Mouse (Mus musculus) kidney, postnatal 10 days (tissue): Measurements from ENCODE around the gene Oxnad1.
"Not testable (repeated sequence)": the region's sequence is repeated elsewhere in the genome, so short reads cannot be mapped to it uniquely, and the experiment has no call there.

Source experiments
- DNase-seq: peaks from one replicate; pipeline ENCODE4 v3.0.0; 2021; ENCODE audit warnings: mixed read lengths

Oxnad1 gene

GRCm38 (mm10) chr14:32084761-32085485 is at the start of gene Oxnad1:
Oxnad1 (plus strand) TSS chr14:32085374.
- DNase-seq = no peak

DNA sequence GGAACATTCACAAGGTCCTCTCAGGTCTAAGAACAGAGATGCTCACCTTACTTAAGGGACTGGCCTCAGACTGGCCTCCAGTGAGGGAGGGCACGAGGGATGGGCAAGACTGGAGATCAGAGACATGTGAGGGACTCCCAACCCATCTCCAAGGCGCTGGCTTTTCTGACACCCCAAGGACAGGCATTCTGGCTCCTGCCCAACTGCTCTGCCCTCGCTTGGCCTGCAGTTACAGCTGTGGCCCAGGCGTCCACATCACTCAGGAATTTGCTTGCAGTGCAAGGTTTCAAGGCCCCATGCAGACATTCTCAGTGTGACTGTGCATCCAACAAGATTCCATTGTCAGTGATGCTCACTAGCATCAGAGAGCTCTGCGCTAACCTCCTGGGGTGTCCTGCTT is 48.7 kb upstream of the Oxnad1 start:
- no peak for DNase-seq

DNA sequence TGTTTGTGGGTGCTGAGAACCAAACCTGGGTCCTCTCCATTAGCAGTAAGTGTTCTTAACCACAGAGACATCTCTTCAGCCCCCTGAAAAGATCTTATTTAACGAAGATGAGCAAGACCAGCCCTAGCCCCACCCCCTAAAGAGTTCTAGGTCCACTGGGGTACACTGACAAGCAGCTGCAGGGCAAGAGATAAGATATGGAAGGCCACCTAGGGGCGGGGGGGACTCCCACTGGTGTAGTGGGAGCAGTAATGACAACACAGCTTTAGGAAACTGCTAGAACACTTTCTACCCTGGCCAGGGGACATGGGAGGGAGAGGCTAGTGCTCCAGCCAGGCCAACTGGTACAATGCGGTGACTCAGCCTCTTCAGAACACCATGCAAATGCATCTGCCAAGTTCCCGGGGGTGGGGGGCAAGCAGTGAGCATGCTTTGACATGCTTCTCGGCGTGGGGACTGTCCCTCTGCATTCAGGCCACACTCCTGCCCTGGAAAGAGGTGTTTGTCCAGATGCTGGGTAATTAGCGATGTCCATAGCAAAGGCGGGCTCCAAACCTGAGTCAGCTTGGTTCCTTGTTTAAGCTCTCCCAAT is 47.4 kb upstream of the Oxnad1 start:
- DNase-seq = no peak

GRCm38 (mm10) chr14:32042108-32042507 is 43.1 kb upstream of the Oxnad1 start:
- DNase-seq = no peak

DNA sequence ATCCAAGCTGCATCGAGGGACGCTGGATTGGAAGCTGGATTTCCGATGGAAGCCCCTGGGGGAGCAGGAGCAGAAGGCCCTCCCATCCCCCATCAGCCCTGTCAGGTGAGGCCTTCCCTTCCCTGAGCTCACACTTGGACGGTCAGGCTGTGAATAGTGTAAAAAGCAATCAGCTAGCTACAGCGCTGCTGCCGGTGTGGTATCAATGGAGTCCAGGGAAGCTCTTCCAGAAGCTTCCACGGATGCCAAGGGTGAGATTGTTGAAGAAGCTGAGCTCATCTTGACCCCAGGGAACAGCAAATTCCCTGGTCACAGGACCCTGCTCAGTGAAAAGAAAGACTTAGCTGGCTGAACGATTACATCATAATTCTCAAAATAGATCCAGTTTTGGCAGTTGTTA is 38.8 kb upstream of the Oxnad1 start:
- DNase-seq = no peak

- no peak for DNase-seq
These were observed 35.0 kb upstream of the Oxnad1 start for GRCm38 (mm10) chr14:32050171-32050570.

- DNase-seq = no peak
These were observed 31.3 kb upstream of the Oxnad1 start for GRCm38 (mm10) chr14:32053895-32054294.

DNA sequence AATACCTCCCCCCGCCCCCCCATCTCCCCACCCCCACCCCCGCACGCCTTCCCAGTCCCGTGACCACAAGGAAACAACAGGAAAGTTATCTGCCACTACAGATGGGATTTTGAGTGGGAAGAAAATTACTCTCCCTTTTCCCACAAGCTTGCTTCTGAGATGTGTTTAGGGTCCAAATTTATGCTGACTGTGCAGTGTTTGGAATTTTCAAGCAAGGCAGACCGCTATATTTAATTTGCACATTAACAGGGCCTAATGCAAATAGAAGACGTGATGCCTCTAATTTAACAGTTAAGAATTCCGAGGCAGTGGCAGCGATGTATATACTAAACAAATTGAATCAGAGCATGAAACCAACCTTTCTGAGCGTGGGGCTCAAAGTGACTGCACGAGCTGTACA is 30.4 kb upstream of the Oxnad1 start:
- no peak for DNase-seq

- no peak for DNase-seq
These were observed 29.4 kb upstream of the Oxnad1 start for GRCm38 (mm10) chr14:32055781-32056180.

- DNase-seq = peak; percentile 57
These were observed 28.5 kb upstream of the Oxnad1 start for GRCm38 (mm10) chr14:32056675-32057074.

GRCm38 (mm10) chr14:32057664-32058063 is 27.5 kb upstream of the Oxnad1 start:
- no peak for DNase-seq

DNA sequence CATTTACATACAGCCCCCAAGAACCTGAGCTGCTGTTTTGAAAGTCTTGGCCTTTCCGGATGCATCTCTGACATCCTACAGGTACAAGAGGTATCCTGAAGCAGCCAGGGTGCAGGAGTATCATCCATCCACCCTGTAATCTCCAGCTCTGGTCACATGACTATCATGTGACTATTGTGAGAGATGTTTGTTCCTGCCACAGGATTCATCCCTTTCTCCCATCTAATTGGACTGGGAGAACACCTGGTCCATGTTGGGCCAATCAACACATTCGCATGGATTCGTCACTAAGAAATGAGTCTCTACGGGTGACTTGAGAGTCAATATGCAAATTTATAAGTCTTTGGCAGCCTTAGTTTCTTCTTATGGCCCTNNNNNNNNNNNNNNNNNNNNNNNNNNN is 23.8 kb upstream of the Oxnad1 start:
- DNase-seq = no peak

- DNase-seq = no peak
These were observed 12.4 kb upstream of the Oxnad1 start for GRCm38 (mm10) chr14:32072807-32073206.

DNA sequence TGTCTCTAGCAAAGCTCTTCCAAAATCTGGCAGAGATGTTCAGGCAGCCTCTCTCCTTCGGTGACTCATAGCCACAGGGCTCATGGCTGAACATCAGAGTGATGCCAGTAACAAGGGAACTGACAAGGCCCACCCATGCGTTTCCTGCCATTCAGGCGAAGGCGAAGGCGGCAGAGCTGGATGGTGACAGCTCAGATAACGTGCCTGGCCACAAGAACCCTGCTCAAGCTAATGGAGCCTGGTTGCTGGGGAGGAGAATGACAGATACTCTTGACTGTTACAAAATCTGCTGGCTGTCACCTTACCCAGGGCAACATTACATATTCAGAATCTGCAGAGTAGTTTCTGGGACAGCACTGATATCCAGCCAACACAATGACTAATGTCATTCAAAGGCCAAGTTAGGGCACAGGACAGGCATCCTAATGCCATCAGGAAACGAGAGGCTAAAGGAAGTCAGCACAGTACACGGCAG is 11.9 kb upstream of the Oxnad1 start:
- DNase-seq = peak; percentile 29

DNA sequence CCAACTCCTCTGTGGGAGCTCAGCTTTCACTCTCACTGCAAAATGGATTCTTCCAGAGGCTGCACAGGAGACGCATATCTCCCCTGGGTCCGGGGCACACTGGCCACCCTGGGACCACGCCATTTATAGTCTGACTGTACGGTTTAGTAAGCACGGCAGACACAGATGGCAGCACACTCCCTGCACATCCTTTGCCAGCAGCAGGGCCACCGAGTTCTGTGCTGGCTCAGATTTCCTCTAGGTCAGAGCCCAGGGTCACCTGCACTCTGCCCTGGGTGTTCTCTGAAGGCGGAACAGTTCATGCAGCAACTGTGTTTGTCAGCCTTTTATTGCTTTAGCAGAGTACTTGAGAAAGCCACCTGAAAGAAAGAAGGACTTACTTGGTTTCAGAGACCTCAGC is 11.3 kb upstream of the Oxnad1 start:
- DNase-seq = no peak

- DNase-seq = peak; percentile 81
These were observed 8.1 kb upstream of the Oxnad1 start for GRCm38 (mm10) chr14:32076896-32077575.

- DNase-seq = no peak
These were observed 4.1 kb upstream of the Oxnad1 start for GRCm38 (mm10) chr14:32081026-32081425.

GRCm38 (mm10) chr14:32082891-32083290 is 2.3 kb upstream of the Oxnad1 start:
- DNase-seq = no peak

DNA sequence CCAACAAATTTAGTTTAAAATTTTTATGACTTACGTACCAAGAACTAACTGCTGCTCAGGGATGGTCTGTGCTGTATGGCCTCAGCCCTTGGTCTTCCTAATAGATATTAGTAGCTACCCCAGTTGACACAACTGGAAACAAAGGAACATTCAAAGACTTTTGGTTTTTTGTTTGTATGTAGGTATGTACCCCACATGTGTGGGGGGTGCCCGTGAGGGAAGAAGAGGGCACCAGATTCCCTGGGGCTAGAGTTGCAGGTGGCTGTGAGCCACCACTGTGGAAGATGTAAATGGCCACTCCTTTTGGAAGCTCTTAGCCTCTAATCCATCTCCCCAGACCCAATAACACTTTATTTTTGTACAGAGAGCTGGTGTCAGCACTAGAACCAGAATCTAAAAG is 1.7 kb upstream of the Oxnad1 start:
- no peak for DNase-seq

DNA sequence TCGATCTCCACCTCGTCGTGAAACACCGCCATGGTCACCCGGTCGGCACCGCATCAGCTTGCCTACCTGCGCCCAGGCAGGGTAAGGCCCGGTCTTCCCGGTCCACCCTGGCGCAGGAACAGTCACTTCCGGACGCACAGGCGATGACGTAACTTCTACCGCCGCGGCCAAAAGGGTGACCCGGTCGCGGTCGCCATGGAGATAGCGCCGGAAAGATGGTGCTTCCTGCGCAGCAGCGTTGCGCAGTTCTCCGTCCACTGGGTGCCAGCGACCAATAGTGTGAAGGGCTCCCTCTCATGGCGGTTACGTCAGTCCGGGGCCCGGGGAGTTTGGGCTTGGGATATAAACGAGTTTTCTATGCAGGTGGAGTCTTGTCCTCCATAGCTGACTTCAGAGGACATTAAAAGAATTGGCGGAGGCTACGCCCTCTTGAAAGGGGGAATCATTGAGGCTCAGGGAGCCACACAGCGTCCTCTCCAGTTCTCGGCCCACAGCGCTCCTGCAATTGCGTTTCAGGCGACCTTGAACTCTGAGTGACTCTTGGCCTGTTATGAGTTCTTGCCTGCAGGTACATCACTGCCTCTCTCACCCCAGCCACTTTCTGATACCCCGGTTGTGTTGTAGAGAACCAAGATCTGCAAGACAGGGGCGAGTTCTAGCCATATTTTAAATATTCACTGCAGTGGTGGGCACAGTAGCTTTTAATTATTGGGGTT is 470 bp downstream of the Oxnad1 start, which contains the start of gene Dph3:
TSS of gene Dph3 (minus strand) at position 244 of the 716 bp plus-strand sequence.
- DNase-seq = peak; percentile 100

- DNase-seq = no peak
These were observed 1.1 kb downstream of the Oxnad1 start for GRCm38 (mm10) chr14:32086226-32086625.

GRCm38 (mm10) chr14:32087584-32088248 is 2.5 kb downstream of the Oxnad1 start:
- DNase-seq = not testable (repeated sequence)

DNA sequence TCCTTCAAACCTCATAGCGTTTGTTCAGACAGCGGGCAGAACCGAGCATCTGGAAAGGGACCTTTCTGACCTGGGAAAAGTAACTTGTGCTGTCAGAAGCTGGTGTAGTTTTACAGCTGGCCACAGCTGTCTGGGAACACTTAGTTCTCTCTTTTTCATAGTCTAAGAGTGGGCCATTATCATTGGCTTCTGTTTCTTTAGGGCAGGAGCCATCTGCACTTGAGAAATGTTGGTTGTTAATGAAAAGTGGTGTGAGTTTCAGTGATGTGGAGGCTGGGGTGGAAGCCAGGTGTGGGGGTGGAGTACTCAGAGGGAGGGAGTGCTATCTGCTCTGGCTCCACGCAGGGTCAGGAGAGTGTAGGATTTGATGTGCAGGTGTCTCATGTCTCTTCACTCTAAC is 6.0 kb downstream of the Oxnad1 start:
- DNase-seq = peak; percentile 51
